Mouse (Mus musculus) embryonic facial prominence, embryonic 15.5 days (tissue): ENCODE measurements around the gene Acss2. TPM values are rescaled to one million over a fixed set of nuclear protein-coding genes. Genes with fewer than 3 reads are reported as not detected.

Experiments
- ATAC-seq: fragments of 200-750 bp; cut with Nextera tagmentation; 2 replicates; pipeline ENCODE4 v1.8.0; 2017; ENCODE audit warnings: low read depth, moderate TSS enrichment; ENCODE audit not compliant: insufficient number of reproducible peaks, low FRiP score, low TSS enrichment
- H3K27ac ChIP-seq: fragments of 300-500 bp; sonication (generic); replicated peaks from 2 replicates; pipeline ENCODE4 v1.5.1; 2015; ENCODE audit warnings: mild to moderate bottlenecking, inconsistent platforms
- H3K27me3 ChIP-seq: fragments of 300-500 bp; sonication (generic); 2 replicates; pipeline ENCODE4 v1.6.1; 2015; ENCODE audit warnings: inconsistent platforms
- H3K36me3 ChIP-seq: fragments of 300-500 bp; sonication (generic); 2 replicates; pipeline ENCODE4 v1.6.1; 2015; ENCODE audit warnings: mild to moderate bottlenecking, inconsistent platforms
- H3K4me1 ChIP-seq: fragments of 300-500 bp; sonication (generic); 2 replicates; pipeline ENCODE4 v1.6.1; 2015; ENCODE audit warnings: inconsistent platforms
- H3K4me2 ChIP-seq: fragments of 300-500 bp; sonication (generic); replicated peaks from 2 replicates; pipeline ENCODE4 v1.6.1; 2015; ENCODE audit warnings: mild to moderate bottlenecking, inconsistent platforms
- H3K4me3 ChIP-seq: fragments of 300-500 bp; sonication (generic); replicated peaks from 2 replicates; pipeline ENCODE4 v1.5.1; 2015; ENCODE audit warnings: mild to moderate bottlenecking, inconsistent platforms
- H3K9ac ChIP-seq: fragments of 300-500 bp; sonication (generic); 2 replicates; pipeline ENCODE4 v1.6.1; 2015; ENCODE audit warnings: inconsistent platforms
- H3K9me3 ChIP-seq: fragments of 300-500 bp; sonication (generic); replicated peaks from 2 replicates; pipeline ENCODE4 v1.6.1; 2016; ENCODE audit warnings: inconsistent platforms
- WGBS: fragments of 180-500 bp; shearing (Covaris S2); methylation state at CpG from one replicate; pipeline ENCODE4 v1.1.7; 2015; 5-methylcytosine and 5-hydroxymethylcytosine counted together
- microRNA counts: library from miRNA; unstranded; fragments of <30 nt; microRNA quantifications from one replicate; lab custom pipeline; 2016
- microRNA-seq: library from miRNA; unstranded; fragments of <30 nt; microRNA quantifications from one replicate; pipeline ENCODE4, GENCODE M21; 2016; ENCODE audit warnings: borderline number of aligned reads
- polyA plus RNA-seq: library from polyadenylated mRNA; unstranded; fragments of >200 nt; fragmentation: Nextera tagmentation; extraction: Ambion mirVana; gene quantifications from 2 replicates; pipeline ENCODE4 v1.2.1, GENCODE M21; 2015

Acss2 gene
- polyA plus RNA-seq, 1 experiment from 2014 or later: 14.9 TPM

GRCm38 (mm10) chr2:155630590-155631416 is 113.1 kb downstream of the Acss2 start:
- no peak overlapping the region for H3K9ac ChIP-seq
- WGBS: 27% methylated on average over 43 of the region's 43 CpGs
- H3K36me3 ChIP-seq: peaks cover 40% of the 10 kb centered on the region
- H3K27ac ChIP-seq: no peak overlapping the region
- no peak for ATAC-seq
- H3K4me1 ChIP-seq: peaks cover 22% of the 10 kb centered on the region
- no peaks in the 10 kb centered on the region for H3K9me3 ChIP-seq
- H3K4me3 ChIP-seq: no peak overlapping the region
- H3K4me2 ChIP-seq: no peak overlapping the region
- peaks cover 82% of the 10 kb centered on the region for H3K27me3 ChIP-seq

- no peak overlapping the region for H3K9ac ChIP-seq
- 71% methylated on average over 30 of the region's 30 CpGs for WGBS
- H3K4me3 ChIP-seq: no peak overlapping the region
- peaks cover 73% of the 10 kb centered on the region for H3K27me3 ChIP-seq
- H3K27ac ChIP-seq: no peak overlapping the region
- H3K4me1 ChIP-seq: peaks cover 22% of the 10 kb centered on the region
- H3K9me3 ChIP-seq: no peaks in the 10 kb centered on the region
- no peak overlapping the region for H3K4me2 ChIP-seq
- no peak for ATAC-seq
- H3K36me3 ChIP-seq: peaks cover 55% of the 10 kb centered on the region
Observed at GRCm38 (mm10) chr2:155632138-155632936, 114.6 kb downstream of the Acss2 start.

DNA sequence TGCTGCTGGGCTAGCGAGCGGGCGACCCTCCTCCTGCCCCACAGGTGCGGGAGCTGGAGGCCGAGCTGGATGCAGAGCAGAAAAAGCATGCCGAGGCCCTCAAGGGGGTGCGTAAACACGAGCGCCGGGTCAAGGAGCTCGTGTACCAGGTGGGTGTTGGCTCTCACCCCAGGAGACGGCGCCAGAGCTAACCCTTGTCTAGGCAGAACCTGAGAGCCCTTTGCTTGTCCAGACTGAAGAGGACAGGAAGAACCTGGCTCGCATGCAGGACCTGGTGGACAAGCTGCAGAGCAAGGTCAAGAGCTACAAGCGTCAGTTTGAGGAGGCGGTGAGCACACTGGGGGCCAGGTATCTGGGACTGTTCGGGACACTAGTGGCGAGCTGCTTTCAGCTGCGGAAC is 115.4 kb downstream of the Acss2 start:
- Histone ChIP-seq H3K4me3 (no peak overlapping the region), H3K36me3 (peaks cover 63% of the 10 kb centered on the region), H3K27ac (no peak overlapping the region), H3K9me3 (no peaks in the 10 kb centered on the region), H3K9ac (no peak overlapping the region), H3K4me1 (peaks cover 22% of the 10 kb centered on the region), H3K27me3 (peaks cover 65% of the 10 kb centered on the region), H3K4me2 (no peak overlapping the region)
- no peak for ATAC-seq
- 65% methylated on average over 19 of the region's 19 CpGs for WGBS

GRCm38 (mm10) chr2:155633731-155634130 is 116.0 kb downstream of the Acss2 start:
- Histone ChIP-seq H3K4me1 (peaks cover 22% of the 10 kb centered on the region), H3K9me3 (no peaks in the 10 kb centered on the region), H3K4me2 (no peak overlapping the region), H3K27me3 (peaks cover 59% of the 10 kb centered on the region), H3K4me3 (no peak overlapping the region), H3K9ac (no peak overlapping the region), H3K36me3 (peaks cover 68% of the 10 kb centered on the region), H3K27ac (no peak overlapping the region)
- ATAC-seq: no peak
- 89% methylated on average over 9 of the region's 9 CpGs for WGBS

DNA sequence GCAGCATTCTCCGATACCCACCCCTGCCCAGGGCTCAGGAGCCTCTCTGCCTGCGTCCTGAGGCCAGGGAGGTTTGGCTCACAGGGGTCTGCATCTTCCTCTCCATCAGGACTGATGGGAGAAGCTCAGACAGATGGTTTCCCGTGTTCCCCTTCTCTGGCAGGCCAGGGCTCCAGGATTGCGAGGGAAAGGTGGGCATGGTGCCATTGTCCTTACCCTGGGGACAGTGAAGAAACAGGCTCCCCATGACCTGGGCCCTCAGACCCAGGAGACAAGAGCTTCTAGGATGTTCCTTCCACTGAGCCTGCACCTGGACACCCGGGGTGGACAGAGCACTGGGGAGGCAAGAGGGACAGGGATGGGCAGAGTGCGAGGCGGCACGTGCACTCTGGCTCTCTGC is 116.8 kb downstream of the Acss2 start:
- no peak for ATAC-seq
- Histone ChIP-seq H3K27me3 (peaks cover 50% of the 10 kb centered on the region), H3K4me1 (peaks cover 14% of the 10 kb centered on the region), H3K9ac (no peak overlapping the region), H3K4me2 (no peak overlapping the region), H3K9me3 (no peaks in the 10 kb centered on the region), H3K36me3 (peaks cover 76% of the 10 kb centered on the region), H3K4me3 (no peak overlapping the region), H3K27ac (no peak overlapping the region)
- 90% methylated on average over 8 of the region's 8 CpGs for WGBS

MicroRNA genes within 50 kb of the gene (microRNA counts, 519-probe panel; counts per million panel counts)
- 2,269 counts per million, percentile 51 among the panel's probes with 10 or more counts for microRNA mmu-miR-499 (lab: Ali Mortazavi, UCI)

Small RNA genes within 50 kb of the gene (microRNA-seq; reads per million reads assigned to microRNA genes)
- 36.9 reads per million, percentile 42 among the genes with 10 or more reads in this experiment for gene Mir499

Other genes with a start within 250 kb of the Acss2 start
- gene Map1lc3a, start 241.7 kb upstream of the Acss2 start, polyA plus RNA-seq: 270 and 276 TPM in 2 replicates
- 40.6 and 44.9 TPM in 2 replicates for gene Pigu, start 160.5 kb upstream of the Acss2 start, polyA plus RNA-seq
- gene Trp53inp2, start 136.9 kb upstream of the Acss2 start, polyA plus RNA-seq: 22.8 and 26.0 TPM in 2 replicates
- 16.9 and 19.9 TPM in 2 replicates for gene Ncoa6, start 44.1 kb upstream of the Acss2 start, polyA plus RNA-seq
- 13.5 and 17.8 TPM in 2 replicates for gene Ggt7, start 289 bp downstream of the Acss2 start, polyA plus RNA-seq
- gene Gss, start 74.9 kb downstream of the Acss2 start, polyA plus RNA-seq: 31.0 and 33.0 TPM in 2 replicates
- 1.7 and 2.2 TPM in 2 replicates for gene Myh7b, start 93.3 kb downstream of the Acss2 start, polyA plus RNA-seq
- gene Trpc4ap, start 174.4 kb downstream of the Acss2 start, polyA plus RNA-seq: 131 and 137 TPM in 2 replicates
- gene Edem2, start 211.5 kb downstream of the Acss2 start, polyA plus RNA-seq: 38.3 and 39.4 TPM in 2 replicates
- gene Gm17581, start 217.9 kb downstream of the Acss2 start, polyA plus RNA-seq: not detected in 2 replicates
- gene Procr, start 233.2 kb downstream of the Acss2 start, polyA plus RNA-seq: 8.8 and 9.8 TPM in 2 replicates